Mouse (Mus musculus) cerebellum, adult 18-20 months (tissue): Measurements from ENCODE around the gene Smchd1.

ENCODE experiments used
- DNase-seq, 2 experiments: peaks; one replicate each; pipeline ENCODE4 v3.0.0; 2021

Gene Smchd1

DNA sequence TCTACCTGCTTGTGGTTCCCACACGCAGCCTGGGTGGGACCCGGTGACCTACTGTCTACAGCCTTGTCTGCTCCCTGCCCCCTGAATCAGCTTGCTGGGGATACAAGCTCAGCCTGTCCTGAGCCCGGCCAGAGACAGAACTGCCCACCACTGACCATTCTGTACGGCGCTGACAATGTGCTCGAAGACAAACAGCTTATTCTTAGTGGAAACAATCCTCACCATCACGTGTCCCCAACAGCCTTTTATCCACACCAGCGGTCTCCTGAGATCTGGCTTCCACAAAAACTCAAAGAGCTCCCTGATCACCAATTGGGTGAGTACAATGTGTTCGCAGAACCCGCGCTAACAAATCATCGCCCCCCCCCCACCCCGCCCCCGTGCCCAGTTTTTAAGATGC, 166.0 kb downstream of the Smchd1 start:
- no peak for DNase-seq

DNA sequence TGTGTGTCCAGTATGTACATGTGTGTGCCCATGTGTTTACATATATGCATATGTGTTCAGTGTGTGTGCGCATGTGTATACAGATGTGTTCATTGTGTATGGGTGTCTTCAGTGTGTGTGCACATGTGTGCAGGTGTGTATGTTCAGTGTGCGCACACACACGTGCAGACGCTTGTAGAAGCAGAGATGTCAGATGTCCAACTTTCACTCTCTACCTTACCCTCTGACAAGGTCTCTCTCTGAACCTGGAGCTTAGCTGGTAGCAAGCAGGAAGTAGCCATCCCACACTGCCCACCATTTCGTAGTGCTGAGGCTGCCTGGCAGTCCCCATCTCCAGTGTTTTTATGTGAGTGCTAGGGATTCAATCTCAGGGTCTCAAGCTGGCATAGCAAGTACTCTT, 166.8 kb downstream of the Smchd1 start:
- DNase-seq: no peak

DNA sequence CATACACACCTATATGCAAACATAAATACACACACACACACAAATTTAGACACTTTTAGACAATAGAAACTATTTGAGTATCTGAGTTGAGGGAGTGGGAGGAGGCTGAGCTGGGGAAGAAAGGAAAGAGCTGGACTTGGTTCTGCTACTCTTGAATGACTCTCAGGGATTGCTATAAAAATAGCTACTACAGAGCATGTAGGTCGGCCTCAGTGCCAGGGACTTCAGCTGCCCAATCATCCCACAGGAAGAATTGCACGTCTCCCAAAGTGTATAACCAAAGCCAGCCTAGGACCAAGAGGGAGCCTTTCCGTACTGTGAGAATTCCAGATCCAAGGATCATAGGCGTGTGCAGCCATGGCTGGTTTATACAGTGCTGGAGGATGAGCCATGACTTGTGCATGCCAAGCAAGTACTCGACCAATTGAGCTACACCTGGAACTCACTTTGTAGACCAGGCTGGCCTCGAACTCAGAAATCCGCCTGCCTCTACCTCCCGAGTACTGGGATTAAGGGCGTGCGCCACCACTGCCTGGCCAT, 167.8 kb downstream of the Smchd1 start:
- DNase-seq: no peak

DNA sequence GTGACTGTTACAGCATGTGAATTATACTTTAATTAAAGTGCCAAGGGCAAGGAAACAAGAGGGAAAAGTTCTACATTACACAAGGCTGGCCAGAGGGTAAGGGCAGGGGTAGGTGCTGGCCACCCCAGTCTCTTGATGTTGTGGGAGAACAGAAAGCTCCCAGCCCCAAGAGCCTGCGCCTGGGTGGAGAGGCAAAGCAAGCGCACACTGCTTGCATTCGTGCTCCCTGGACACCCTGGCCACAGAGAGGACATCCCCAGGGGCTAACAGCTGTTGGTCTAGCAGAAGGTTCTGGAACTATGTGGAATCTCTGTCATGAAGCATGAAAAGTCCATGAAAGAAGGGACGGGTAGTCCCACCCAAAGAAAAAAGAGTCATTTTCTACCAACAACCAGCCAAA, 168.4 kb downstream of the Smchd1 start:
- DNase-seq: no peak

DNA sequence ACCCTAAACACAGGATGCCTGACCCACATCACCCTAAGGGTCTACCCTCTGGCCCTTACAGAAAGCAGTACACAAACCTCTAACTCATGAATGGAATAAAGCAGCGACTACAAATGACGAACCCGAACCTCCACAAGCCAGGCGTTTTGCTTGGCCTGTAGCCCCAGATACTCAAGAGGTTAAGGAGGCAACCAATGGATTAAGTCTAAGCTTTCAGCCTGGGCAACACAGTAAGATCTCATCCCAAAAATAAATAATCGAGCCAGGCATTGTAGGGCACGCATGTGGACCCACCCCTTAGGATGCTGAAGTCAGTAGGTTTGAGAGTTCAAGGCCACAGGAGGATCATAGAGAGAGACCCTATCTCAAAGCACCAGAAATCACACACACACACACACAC, 169.1 kb downstream of the Smchd1 start:
- no peak for DNase-seq

- no peak for DNase-seq
Observed at GRCm38 (mm10) chr17:71303444-71303843, 171.7 kb downstream of the Smchd1 start.

GRCm38 (mm10) chr17:71301413-71301812, 173.7 kb downstream of the Smchd1 start:
- no peak for DNase-seq

- no peak for DNase-seq
Observed at GRCm38 (mm10) chr17:71300338-71300737, 174.8 kb downstream of the Smchd1 start.

- no peak for DNase-seq
Observed at GRCm38 (mm10) chr17:71299879-71300278, 175.3 kb downstream of the Smchd1 start.

DNA sequence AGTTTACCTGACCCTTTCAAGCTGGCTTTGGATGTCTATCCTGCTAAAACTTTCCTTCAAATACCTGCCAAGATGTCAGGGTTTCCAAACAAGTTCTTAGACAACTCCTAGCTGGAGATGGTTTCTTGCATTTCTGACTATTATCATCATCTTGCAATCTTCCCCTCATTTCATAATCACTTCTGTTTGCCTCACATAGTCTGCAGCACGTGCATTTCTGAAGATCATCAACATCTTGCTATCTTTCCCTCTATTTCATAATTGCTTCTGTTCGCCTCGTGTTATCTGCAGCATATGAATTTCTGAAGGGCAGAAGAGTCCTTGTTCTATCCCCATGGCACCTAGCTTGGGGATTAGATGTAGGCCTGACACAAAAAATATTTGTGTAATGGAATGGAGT, 180.6 kb downstream of the Smchd1 start:
- DNase-seq: no peak
